Mouse (Mus musculus): ENCODE data around the gene Nt5c2. TPM values are rescaled to one million over a fixed set of nuclear protein-coding genes. Genes with fewer than 3 reads are reported as not detected.
"Not testable (repeated sequence)": the region's sequence is repeated elsewhere in the genome, so short reads cannot be mapped to it uniquely, and the experiment has no call there.

Gene Nt5c2
- total RNA-seq, 1 experiment from 2014 or later: 79.8 TPM

DNA sequence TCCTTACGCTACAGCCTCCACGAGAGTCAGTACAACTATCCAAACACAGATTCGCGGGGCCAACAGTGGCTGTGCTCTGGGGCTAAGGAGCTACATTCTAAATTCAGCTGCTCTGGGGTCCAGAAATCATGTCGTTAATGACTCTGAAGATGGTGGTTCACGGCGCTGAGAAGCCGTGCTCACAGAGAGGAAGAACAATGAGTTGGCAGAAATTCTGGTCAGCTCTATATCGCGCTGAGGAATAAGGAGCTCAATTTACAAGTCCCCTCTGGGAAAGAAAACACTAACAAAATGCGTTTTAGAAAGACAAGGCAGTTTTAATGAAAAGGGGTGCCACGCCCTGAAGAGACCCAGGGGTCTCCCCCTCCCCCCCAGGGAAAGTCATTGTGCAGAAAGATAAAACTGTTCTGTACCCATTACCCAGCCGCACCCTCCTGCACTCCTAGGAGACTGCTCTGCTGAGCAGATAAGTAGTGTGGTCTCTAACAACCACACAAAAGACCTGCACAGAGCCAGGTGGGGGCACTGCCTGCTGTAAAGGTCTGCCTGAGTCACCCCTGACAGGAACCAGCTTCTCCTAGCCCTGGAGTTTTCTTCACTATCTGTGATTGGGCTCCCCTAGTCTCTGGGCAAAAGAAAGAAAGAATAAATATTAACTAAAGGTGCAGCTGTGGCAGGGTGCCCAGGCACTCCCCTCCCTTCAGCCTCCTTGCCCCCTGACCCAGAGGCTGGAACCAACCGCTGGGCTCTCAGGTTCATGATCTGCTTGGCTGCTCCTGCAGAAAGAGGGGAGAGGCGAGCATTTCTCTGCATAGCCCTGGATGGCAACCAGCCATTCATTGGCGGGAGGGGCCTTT is 26.5 kb downstream of the Nt5c2 start:
- DNase-seq: peak; percentile 29

DNA sequence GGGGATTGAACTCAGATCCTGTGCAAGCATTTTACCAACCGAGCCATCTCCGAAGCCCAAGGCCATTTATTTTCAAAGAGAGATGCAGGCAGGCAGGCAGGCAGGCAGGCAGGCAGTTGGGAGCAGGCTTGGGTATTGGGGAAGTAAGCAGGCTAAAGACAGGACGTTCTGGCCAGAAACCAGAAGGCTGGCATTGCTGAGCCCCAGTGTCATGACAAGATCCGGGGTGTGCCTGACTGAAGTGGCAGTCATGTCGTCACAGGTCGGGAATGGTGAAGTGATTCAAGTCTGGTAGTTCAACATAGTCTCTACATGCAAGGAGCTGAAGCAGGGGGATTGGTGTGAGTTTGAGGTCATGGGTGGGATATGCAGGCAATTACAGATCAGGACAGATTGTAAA is 27.3 kb downstream of the Nt5c2 start:
- DNase-seq: peak; percentile 35

DNA sequence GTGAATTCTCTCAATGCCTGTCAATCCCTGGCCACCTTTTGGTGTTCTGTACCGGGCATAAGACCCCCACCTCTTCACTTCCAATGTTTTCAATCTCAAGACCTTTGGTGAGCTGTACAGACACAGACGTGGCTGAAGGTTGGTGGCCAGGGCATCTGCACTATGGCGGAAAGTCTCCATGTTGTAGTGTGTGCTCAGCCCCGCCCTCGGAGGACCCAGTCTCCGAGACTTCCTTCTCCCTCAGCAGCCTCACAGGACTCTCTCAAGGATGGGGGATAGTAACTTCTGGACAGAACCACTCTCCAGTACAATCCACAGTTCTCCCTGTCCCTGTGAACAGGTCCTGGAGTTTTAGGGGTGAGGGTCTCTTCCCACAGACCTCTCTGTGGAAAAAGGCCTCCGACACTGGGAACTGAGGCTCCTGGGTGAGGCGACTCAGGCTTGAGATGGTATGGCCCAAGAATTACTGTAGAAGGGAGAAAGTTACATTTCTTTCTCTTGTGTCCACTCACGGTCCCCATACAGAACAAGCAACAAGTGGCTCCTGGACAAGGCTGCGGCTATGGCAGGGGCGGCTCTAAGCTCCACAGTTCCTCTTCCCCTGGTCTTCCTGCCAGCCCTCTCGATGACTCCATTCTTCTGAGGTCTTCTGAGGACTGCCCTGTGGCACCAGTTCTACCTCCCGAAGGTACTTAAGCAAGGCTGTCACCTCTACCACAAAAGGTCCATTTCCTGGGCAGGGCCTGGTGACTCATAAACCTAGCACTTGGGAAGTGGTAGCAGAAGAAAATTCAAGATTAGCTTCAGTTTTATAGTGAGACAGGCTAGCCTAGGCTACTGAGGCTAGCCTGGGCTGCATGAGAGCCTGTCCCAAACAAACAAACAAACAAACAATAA is 30.0 kb downstream of the Nt5c2 start:
- DNase-seq: no peak

DNA sequence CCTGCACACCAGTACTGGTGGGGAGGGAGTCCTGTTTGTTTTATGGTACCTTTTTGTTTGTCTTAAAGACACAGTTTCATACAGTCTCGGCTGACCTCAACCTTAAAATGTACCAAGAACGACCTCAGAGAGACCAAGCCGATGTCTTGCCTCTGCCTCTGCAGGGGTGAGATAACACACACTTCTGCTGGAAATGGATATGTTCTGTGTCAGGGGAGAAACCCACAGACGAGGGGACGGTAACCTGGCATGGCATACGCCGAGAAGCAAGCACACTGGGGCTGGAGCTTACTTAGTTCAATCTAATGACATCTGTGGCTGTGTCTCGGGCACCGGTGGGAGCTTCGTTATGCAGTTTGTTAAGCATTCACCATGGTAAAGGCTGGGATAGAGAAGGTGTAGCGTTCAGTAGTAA is 31.0 kb downstream of the Nt5c2 start:
- no peak for DNase-seq

DNA sequence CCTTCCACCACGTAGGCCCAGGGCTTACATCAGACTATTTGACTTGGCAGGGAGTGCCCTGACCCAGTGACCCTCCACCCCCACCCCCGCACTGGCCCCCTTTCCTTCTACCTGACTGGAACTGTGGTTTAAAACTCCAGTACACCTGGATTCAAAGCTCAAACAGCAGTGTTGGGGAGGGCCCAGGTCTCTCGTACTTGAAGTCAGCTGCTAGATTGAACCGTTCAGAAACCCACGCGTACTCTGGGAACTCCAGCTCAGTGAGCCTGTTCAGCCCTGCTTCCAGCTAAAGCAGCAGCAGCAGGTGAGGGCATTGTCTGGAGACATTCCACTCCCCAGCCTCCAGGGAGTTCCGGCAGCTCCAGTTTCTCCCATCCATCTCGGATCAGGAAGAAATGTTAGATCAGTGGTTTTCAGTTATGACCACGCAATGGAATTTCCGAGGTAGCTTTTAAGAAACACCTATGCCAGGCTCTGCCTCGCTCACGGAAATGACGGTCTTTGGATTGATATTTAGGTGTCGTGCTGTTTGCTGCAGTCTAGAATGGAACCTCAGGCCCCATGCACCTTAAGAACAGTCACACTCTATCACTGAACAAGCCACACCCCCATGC is 31.5 kb downstream of the Nt5c2 start:
- DNase-seq: no peak

DNA sequence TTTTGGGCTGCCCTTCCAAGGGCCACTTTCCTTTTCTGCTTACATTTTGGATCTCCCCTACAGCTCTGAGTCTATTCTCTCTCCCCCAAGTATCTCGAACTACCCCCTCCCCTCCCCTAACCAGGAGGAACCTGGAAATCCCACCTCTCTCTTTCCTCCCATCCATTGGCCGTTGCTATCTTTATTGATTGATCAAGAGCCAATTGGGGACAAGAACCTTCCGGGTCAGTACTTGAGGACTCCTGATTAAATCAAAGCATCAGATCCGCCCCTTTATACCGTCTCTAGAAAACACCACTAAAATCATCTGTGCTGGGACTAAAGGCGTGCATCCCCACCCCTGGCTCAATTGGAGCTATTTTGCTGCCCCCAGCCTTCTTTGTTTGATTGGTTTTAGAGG is 33.5 kb downstream of the Nt5c2 start:
- no peak for DNase-seq

DNA sequence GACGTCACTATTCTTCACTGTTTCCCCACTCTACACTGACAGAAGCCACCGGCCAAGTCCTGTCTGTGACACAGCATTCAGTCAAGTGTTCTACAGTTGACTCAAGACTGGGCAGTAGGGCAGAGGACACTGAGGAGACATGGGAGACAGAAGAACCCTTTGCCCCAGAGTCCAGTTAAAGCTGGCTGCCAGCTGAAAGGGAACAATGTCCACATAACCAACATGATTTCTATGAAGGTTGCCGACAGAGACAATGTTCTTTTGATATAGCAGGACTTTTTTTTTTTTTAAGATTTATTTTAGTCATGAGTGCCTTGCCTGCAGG is 35.2 kb downstream of the Nt5c2 start:
- peak; percentile 36 for DNase-seq

DNA sequence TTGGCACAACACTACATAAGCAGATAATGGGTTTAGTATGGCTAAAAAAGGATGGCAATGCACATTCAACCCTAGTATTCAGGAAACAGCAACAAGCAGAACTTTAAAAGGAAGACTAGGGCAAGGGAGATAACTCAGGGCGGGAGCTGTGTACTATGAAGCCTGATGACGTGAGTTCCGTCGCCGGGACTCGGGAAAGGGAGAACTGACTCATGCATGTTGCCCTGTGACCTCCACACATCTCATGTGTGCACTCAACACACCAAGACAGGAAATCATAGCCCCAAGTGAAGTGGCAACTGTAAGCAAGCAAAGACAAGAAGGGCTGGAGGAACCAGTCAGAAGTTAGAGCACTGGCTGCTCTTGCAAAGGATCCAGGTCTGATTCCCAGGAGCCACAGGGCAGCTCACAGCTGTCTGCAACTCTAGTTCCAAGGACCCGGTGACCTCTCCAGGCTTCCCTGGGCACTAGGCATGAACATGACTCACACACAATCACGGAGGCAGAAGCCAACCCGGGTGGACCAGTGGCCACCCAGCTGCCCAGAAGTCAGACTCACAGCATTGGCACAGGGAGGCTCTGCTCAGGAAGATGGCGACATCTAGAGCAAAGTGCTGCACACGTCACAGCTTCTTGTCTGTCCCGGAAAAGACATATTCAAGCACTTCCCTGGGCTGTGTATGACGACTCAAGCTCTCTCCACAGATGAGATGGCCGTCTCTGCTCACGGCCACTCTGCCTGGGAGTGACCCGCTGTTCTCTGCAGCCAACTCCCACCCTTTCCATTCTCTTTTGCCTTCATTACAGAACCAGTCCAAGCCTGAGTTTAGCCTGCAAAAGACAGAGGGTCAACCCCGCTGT is 35.8 kb downstream of the Nt5c2 start:
- DNase-seq: peak; percentile 79

DNA sequence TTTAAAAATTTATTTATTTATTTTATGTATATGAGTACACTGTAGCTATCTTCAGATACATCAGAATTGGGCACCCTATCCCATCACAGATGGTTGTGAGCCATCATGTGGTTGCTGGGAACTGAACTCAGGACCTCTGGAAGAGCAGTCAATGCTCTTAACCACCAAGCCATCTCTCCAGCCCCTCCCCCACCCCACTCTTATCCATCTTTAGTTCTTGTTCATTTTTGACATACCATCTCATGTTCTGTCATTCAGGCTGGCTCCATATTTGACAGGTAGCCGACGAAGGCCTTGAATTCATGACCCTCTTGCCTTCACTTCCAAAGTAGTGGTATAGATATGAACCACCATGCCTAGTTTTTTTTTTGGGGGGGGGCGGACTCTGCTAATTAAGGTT is 36.9 kb downstream of the Nt5c2 start:
- DNase-seq: not testable (repeated sequence)

DNA sequence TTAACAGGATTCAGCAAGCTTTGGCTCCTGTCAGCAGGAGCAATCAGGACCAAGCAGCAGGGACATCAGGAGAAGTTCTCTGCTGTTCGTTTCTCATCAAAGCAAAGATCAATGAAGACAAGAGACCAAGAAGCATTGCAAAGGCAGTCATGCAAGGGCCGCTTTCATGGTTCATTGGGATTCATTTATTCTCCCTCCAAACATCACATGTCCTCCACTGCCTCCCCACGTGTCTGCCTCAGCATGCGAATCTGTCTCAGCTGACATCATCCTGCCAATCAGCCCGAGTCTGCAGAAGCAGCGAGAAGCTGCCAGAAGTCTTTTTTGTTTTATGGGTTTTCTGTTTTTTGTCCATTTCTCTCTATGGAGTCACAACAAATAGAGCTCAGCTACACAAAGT is 37.5 kb downstream of the Nt5c2 start:
- no peak for DNase-seq

DNA sequence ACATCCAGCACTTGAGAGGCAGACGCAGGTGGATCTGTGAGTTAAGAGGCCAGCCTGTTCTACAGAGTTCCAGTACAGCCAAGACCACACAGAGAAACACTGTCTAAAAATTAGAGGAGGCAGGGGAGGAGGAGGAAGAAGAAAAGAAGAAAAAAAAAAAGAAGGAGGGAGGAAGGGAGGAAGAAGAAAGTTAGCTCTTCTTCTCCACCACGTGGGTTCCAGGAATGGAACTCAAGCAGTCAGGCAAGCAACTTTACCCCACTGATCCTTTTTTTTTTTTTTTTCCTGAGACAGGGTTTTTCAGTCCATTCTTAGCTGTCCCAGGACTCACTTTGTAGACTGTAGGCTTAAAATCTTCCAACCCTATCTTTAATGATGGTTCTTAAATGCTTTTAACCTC is 38.2 kb downstream of the Nt5c2 start:
- no peak for DNase-seq

DNA sequence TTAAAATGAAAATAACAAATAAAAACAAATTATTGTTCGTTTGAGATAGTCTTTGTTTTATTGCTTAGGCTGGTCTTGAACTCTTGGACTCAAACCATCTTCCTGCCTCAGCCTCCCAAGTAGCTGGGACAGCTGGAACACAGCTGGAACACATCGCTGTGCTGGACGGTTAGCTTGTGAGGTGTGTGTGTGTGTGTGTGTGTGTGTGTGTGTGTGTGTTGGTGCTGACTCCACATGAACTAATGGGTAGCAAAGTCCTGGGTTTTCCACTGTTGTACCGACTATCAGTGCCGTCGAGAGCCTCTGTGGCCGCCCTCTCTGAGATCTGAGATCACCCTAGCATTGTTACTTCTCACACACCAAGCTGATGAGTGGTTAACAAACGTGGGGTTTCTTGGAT is 39.0 kb downstream of the Nt5c2 start:
- no peak for DNase-seq

DNA sequence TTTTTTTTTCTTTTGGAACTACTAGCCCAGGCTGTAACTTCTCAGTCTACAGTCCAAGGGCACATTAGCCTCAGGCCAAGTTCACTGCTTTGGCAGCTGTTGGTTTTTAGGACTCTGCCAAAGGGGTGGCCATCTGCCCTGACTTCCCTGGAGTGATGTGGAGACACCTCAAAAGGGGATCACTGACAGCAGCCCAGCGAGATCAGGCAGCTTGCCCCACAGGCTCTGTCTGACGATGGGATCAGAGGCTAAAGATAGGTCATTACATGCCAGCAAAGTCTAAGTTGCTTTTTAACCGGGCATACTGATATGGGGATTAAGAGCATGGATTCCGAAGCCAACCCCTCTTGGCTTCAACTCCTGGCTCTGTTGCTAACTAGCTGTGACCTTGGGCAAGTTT is 39.4 kb downstream of the Nt5c2 start:
- peak; percentile 62 for DNase-seq

DNA sequence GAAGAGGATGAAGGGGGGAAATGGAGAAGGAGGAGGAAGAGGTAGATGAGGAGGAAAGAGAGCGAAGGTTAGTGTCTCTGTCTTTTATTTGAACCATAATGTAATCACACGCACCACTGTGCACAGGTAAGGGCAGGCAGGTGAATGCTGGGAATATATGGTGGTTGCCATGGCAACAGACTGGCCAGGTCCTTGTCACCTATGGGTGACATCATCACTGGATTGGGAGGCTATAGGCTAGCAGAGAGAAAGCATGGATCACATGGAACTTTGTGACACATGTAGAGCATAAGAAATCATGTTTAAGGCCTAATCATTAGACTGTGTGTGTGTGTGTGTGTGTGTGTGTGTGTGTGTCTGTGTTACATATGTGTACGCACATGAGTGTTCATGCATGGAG is 42.8 kb downstream of the Nt5c2 start:
- no peak for DNase-seq

DNA sequence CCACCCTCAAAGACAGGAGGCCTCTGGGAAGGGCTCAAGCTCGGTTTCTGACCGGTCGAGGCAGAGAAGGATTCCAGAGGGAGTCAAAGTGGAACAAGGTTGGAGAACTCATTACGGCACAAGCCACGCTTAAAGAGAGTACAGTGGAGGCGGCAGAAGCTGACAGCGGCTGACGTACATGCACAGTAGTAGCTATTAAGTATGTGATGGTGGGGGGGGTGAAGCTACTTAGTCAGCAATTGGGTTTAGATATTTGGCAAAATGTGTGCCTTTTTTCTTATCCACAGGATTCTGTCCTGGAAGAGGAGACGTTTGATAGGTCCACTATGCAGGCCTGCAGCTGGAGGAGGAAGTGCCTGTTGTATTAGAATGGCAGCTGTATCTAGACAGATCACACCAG is 43.2 kb downstream of the Nt5c2 start:
- DNase-seq: no peak

DNA sequence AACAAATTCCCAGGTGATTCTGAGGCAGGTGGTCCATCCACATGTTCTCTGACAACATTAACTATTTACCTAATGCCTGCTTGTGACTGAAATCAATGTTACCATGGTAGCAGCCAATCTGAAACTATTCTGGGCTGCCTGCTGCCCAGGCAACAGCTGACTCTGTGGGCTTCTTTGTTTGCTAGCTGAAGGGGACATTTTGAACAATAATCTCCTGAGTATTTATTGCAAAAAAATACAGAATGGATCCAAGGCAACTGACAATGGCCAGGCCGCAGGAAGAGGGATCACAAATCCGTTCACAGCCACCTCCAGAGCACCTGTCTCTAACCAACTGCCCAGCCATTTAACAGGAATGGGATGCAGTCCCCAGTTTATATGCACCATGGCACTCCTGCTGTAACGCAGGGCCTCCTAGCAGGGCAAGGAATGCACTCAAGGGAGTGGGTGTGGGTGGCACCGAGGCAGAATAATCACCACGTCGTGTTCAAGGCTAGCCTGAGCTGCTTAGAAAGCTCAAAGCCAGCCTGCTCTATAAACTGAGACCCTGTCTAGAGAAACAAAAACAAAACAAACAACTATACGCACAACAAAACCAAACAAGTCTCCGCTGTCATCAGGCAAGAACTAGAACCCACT is 43.8 kb downstream of the Nt5c2 start:
- no peak for DNase-seq

DNA sequence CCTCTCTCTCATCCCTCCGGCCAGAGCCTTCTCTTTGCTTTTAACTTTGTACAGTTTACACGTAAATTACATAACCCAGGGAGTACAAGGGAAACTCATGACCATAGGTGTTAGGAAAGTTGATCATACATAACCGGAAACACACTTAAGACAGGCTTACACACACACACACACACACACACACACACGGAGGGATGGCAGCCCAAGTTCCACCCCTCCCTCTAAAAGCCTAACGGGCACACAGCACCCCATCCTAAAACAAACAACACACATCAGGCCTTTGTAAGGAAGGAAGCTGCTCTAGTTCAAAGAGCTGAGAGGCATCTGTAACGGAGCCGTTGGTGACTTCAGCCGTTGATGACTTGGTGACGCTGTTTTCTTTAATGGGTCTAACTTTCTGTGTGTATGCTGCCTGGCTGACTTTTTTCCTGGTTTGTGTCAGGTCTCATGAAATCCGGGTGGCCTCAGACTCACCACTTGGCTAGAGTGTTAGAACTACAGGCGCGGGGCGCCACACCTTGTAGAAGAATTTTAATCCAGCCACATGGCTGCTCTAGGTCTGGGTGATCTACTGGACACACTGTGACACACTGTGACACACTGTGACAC is 44.7 kb downstream of the Nt5c2 start:
- no peak for DNase-seq

DNA sequence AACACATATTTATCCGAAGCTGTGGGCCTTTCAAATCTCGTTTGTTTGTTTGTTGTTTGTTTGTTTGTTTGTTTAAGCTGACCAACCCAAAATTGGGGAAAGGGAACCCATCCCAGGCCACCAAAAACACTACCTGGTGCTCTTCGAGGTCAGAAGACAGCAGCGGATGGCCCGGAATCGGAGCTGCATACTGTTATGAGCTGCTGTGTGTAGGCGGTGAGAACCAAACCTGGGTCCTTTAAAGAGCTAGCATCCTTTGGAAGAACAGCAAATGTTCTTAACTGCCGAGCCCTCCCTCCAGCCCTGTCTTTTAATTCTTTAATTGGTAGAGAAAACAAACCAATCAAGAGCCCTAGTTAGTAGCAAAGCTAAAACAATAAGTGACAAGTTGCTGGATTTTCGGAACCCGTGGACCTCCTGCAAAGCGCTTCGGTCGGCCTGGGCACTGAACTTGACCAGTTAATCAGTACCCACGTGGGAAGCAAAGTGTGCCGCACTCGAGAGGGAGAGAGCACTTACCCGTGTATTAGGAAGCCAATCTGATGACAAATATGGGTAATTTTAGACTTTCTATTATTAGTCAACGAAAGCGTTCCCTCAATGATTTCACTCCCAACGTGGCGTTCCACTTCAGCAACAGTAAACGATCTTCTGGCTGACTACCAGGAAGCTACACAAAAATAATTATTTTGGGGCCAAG is 45.5 kb downstream of the Nt5c2 start:
- DNase-seq: no peak

DNA sequence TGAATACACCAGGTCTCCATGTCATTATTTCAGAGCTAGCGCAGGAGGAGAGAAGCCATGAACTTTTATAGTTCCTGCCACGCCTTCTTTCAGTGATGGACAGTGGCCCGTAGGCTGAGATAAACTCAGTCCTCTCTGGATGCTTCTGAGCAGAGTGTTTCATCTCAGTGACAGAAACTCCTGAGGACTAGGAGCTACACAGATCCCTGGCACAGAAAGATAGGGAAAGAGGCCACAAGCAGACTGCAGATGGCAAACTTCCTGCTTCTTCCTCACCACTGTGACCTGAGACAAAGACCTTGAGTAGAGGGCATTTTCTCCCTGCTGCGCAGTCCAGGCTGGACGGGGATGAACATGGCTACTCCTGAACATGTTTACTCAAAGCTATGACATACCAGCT is 46.1 kb downstream of the Nt5c2 start:
- no peak for DNase-seq

DNA sequence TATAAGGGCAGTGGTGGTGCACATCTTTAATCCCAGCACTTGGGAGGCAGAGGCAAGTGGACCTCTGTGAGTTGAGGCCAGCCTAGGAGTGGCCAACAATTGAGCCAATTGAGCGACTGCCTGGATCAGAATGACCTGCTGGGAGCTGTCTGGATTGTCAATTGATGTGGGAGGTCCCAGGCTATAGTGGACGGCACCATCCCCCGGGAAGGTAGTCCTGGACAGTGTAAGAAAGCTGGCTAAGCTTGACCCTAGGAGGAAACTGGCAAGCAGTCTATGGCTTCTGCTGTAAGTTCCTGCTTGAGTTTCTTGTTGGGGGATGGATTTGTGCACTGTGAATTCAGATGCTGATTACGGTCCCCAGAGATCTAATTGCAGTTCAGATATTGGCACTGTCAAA is 47.1 kb downstream of the Nt5c2 start:
- DNase-seq: peak; percentile 55

DNA sequence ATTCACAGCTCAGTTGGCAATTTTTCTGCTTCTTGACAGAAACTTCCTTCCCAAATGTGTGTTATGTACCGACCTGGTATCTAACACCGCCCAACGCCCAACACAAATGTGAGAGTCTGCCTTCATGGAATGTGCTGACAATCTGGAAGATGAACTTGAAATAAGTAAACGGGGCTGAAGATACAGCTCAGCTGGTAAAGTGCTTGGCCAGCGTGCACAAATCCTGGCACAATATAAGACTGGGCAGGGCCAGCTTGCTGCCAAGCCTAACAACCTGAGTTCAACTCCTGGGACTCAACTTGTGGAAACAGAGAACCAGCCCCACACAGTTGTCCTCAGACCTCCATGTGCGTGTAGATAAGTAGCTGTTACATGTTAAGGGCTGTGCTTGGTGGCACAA is 48.6 kb downstream of the Nt5c2 start:
- DNase-seq: no peak
